Mouse (Mus musculus): ENCODE results near the gene Fzr1. TPM values are rescaled to one million over a fixed set of nuclear protein-coding genes. Genes with fewer than 3 reads are reported as not detected.

The Fzr1 gene
- polyA plus RNA-seq, 1 experiment, result 75.8 TPM

DNA sequence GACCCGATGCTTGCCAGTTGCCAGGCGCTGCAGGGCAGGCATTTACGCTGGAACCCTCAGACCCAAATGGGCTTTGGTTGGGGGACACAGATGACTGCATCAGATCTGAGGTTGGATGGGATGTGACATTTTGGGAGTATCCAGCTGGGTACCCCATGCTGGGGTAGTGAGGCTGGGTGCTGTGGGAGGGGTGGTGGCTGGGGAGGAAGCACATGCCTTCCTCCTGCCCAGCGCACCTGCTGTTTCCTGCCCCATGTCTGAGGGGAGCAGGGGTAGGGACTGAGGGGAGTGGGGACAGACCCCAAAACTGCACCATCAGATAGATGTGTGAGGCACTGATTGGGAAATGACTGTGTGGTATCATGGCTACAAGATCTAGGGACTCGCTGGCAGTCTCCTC is 18.4 kb upstream of the Fzr1 start:
- 60% methylated on average over 5 of the region's 5 CpGs for WGBS
- TF ChIP-seq POLR2A (IDR thresholded peaks at IDR 0.05; ENCODE audit: borderline replicate concordance, insufficient read depth, low read length), result no peak
- TF ChIP-seq CTCF (IDR thresholded peaks at IDR 0.05; ENCODE audit: borderline replicate concordance, insufficient read depth, low read depth, low read length), result no peak
- peak in 1 of 2 experiments; percentile 45 for DNase-seq

DNA sequence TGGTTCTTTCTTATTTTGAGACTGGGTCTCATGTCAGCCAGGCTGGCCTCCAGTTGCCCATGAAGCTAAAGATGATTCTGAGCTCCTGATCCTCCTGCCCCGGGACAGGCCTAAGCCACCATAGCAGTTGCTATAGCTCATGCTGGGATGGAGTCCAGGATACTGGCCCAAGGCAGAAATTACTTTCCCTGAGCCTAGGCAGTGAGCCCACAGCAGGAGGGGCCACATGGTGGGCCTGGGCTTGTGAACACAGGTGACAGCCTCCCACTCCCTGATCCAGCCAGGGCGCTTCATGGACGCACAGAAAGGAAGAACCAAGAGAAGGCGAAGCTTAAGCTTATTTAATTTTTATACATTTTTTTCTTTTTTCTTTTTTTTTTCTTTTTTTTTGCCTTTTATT is 17.5 kb upstream of the Fzr1 start:
- TF ChIP-seq CTCF (IDR thresholded peaks at IDR 0.05; ENCODE audit: borderline replicate concordance, insufficient read depth, low read depth, low read length) (no peak), POLR2A (IDR thresholded peaks at IDR 0.05; ENCODE audit: borderline replicate concordance, insufficient read depth, low read length) (no peak)
- Histone ChIP-seq H3K4me3 (replicated peaks; ENCODE audit: insufficient read depth, low read depth, low read length) (no peak overlapping the region), H3K4me1 (ENCODE audit: control insufficient read depth, insufficient read depth, low read length) (peaks cover 51% of the 10 kb centered on the region), H3K27ac (ENCODE audit: insufficient read depth, low read length) (no peak overlapping the region), H3K27me3 (ENCODE audit: control insufficient read depth, insufficient read depth, low read length) (no peaks in the 10 kb centered on the region)
- WGBS, result 34% methylated on average over 4 of the region's 4 CpGs
- peak in 1 of 2 experiments; percentile 50 for DNase-seq

More for the DNA sequence above, 18.4 kb upstream of the Fzr1 start:
- H3K27ac ChIP-seq (ENCODE audit: insufficient read depth, low read length), result no peak overlapping the region
- H3K4me1 ChIP-seq (ENCODE audit: control insufficient read depth, insufficient read depth, low read length), result peaks cover 60% of the 10 kb centered on the region
- H3K27me3 ChIP-seq (ENCODE audit: control insufficient read depth, insufficient read depth, low read length), result no peaks in the 10 kb centered on the region
- no peak overlapping the region for H3K4me3 ChIP-seq (replicated peaks; ENCODE audit: insufficient read depth, low read depth, low read length)

DNA sequence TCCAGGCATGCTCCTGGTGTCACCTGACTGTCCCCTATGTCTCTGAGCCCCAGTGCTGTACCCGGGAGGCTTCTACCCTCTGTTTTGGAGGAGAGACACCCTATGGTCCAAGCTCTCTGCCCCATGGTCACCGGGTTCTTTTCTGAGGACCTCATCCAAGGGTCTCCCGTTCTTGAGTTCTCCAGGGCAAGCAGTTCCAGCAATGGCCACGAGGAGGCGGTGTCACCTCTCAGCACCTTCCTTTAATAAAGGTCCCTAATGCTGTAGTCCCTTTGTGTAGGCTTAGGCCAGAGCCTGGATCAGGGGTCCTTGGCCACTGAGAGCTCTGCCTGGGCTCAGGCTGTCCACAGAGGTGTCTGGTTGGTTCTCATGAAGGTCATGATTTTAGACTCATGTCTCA is 16.8 kb upstream of the Fzr1 start:
- DNase-seq, result peak; percentile 61 to 79

DNA sequence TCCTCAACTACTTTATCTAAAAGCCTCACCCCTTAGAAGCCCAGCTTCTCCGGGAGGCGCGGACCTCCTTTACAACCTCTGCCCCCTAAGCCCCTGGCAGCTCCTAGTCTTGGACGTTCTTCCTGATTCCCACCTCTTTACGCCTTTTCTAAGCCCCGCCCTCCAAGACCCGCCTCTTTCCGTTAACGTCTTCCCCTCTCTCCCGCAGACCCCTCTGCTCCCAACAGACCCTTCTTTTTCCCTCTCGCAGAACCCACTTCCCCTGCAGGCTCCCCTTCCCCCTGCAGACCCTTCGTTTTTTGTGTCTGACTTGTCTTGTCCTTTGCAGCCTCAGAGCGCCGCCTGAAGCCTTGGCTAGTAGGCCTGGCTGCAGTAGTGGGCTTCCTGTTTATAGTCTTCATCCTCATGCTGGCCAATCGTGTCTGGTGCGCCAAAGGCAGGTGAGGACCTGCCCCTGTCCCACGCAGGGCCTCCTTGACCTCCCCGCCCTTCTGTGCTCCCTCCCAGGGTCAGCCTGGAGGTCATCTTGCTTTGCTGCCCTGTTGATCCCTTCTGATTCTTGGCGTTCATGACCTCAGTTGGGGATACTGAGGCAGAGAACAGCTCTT is 15.2 kb upstream of the Fzr1 start:
- no peaks in the 10 kb centered on the region for H3K27me3 ChIP-seq (ENCODE audit: control insufficient read depth, insufficient read depth, low read length)
- H3K4me3 ChIP-seq (replicated peaks; ENCODE audit: insufficient read depth, low read depth, low read length), result no peak overlapping the region
- TF ChIP-seq POLR2A (IDR thresholded peaks at IDR 0.05; ENCODE audit: borderline replicate concordance, insufficient read depth, low read length) (no peak), CTCF (IDR thresholded peaks at IDR 0.05; ENCODE audit: borderline replicate concordance, insufficient read depth, low read depth, low read length) (no peak)
- peaks cover 34% of the 10 kb centered on the region for H3K4me1 ChIP-seq (ENCODE audit: control insufficient read depth, insufficient read depth, low read length)
- 16% methylated on average over 19 of the region's 19 CpGs for WGBS
- no peak for DNase-seq
- no peak overlapping the region for H3K27ac ChIP-seq (ENCODE audit: insufficient read depth, low read length)

More for the DNA sequence above, 16.8 kb upstream of the Fzr1 start:
- Histone ChIP-seq H3K4me1 (ENCODE audit: control insufficient read depth, insufficient read depth, low read length) (peaks cover 46% of the 10 kb centered on the region), H3K27me3 (ENCODE audit: control insufficient read depth, insufficient read depth, low read length) (no peaks in the 10 kb centered on the region), H3K27ac (ENCODE audit: insufficient read depth, low read length) (no peak overlapping the region), H3K4me3 (replicated peaks; ENCODE audit: insufficient read depth, low read depth, low read length) (no peak overlapping the region)
- WGBS, result 9% methylated on average over 5 of the region's 5 CpGs
- TF ChIP-seq POLR2A (IDR thresholded peaks at IDR 0.05; ENCODE audit: borderline replicate concordance, insufficient read depth, low read length) (no peak), CTCF (IDR thresholded peaks at IDR 0.05; ENCODE audit: borderline replicate concordance, insufficient read depth, low read depth, low read length) (peak; percentile 93)

DNA sequence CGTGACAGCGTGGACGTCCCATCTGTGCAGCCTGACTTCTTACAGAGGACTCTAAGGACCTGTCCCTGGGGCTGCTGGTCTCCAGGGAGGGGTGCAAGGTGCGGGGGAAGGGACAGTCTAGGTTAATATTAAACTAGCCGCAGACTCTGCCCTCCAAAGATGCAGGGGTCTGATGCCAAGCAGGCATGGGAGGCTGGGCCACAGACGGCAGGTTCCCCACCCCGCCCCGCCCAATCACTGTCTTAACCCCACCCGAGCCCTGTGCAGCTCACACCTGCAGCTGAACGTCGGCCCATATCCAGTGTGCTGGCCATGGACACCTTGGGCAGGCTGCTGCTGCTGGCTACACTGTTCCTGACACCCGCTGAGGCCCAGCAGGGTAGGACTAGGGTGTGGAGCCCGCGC is 14.5 kb upstream of the Fzr1 start, which contains the start of gene Smim24:
Gene Smim24 (plus strand): TSS at position 271 of the 405 bp plus-strand sequence.
- Histone ChIP-seq H3K27ac (ENCODE audit: insufficient read depth, low read length) (no peak within 1 kb of the TSS), H3K27me3 (ENCODE audit: control insufficient read depth, insufficient read depth, low read length) (no peaks in the 10 kb centered on the region), H3K4me1 (ENCODE audit: control insufficient read depth, insufficient read depth, low read length) (peaks cover 28% of the 10 kb centered on the region), H3K4me3 (replicated peaks; ENCODE audit: insufficient read depth, low read depth, low read length) (no peak within 1 kb of the TSS)
- TF ChIP-seq POLR2A (IDR thresholded peaks at IDR 0.05; ENCODE audit: borderline replicate concordance, insufficient read depth, low read length) (no peak), CTCF (IDR thresholded peaks at IDR 0.05; ENCODE audit: borderline replicate concordance, insufficient read depth, low read depth, low read length) (no peak)
- no peak for DNase-seq
- 44% methylated on average over 14 of the region's 14 CpGs for WGBS

DNA sequence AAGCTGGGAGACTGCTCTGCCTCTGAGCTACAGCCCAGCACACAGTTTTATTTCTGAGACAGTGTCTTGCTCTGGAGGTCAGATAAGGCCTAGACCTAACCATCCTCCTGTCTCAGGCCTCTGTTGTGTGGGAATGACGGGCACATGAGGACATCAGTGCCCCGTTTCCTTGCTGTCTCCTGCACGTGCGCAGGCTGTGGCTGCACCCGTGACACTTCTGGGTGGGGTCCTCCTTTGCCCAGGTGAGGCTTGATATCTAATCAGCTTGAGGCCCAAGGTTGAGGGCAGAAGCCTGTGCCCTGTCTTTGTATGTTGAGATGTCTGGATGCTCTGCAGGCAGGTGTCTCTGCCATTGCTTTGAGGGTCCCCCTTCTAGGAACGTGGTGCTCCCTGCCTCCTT is 14.0 kb upstream of the Fzr1 start:
- no peak for DNase-seq
- WGBS, result 77% methylated on average over 6 of the region's 6 CpGs
- no peak overlapping the region for H3K27ac ChIP-seq (ENCODE audit: insufficient read depth, low read length)
- peaks cover 27% of the 10 kb centered on the region for H3K4me1 ChIP-seq (ENCODE audit: control insufficient read depth, insufficient read depth, low read length)
- no peak overlapping the region for H3K4me3 ChIP-seq (replicated peaks; ENCODE audit: insufficient read depth, low read depth, low read length)
- H3K27me3 ChIP-seq (ENCODE audit: control insufficient read depth, insufficient read depth, low read length), result no peaks in the 10 kb centered on the region
- TF ChIP-seq CTCF (IDR thresholded peaks at IDR 0.05; ENCODE audit: borderline replicate concordance, insufficient read depth, low read depth, low read length) (no peak), POLR2A (IDR thresholded peaks at IDR 0.05; ENCODE audit: borderline replicate concordance, insufficient read depth, low read length) (no peak)

DNA sequence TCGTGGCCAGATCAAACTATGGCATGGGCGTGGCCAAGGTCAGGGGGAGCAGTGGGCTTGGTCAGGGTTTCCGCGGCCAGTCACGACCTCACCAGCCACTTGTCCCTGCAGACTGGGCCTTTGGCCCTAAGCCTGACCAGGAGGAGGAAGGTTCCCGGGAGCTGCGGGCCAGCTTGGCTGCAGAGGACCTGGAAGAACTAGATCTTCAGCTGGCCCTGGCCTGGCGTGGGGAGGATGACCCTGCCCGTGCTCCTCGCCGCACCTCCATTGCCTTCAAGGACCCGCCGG is 12.3 kb upstream of the Fzr1 start:
- Histone ChIP-seq H3K27me3 (ENCODE audit: control insufficient read depth, insufficient read depth, low read length) (no peaks in the 10 kb centered on the region), H3K4me3 (replicated peaks; ENCODE audit: insufficient read depth, low read depth, low read length) (no peak overlapping the region), H3K4me1 (ENCODE audit: control insufficient read depth, insufficient read depth, low read length) (peaks cover 17% of the 10 kb centered on the region), H3K27ac (ENCODE audit: insufficient read depth, low read length) (no peak overlapping the region)
- DNase-seq, result peak in 1 of 2 experiments; percentile 40
- 78% methylated on average over 13 of the region's 13 CpGs for whole genome bisulfite sequencing
- TF ChIP-seq CTCF (IDR thresholded peaks at IDR 0.05; ENCODE audit: borderline replicate concordance, insufficient read depth, low read depth, low read length) (no peak), POLR2A (IDR thresholded peaks at IDR 0.05; ENCODE audit: borderline replicate concordance, insufficient read depth, low read length) (no peak)

DNA sequence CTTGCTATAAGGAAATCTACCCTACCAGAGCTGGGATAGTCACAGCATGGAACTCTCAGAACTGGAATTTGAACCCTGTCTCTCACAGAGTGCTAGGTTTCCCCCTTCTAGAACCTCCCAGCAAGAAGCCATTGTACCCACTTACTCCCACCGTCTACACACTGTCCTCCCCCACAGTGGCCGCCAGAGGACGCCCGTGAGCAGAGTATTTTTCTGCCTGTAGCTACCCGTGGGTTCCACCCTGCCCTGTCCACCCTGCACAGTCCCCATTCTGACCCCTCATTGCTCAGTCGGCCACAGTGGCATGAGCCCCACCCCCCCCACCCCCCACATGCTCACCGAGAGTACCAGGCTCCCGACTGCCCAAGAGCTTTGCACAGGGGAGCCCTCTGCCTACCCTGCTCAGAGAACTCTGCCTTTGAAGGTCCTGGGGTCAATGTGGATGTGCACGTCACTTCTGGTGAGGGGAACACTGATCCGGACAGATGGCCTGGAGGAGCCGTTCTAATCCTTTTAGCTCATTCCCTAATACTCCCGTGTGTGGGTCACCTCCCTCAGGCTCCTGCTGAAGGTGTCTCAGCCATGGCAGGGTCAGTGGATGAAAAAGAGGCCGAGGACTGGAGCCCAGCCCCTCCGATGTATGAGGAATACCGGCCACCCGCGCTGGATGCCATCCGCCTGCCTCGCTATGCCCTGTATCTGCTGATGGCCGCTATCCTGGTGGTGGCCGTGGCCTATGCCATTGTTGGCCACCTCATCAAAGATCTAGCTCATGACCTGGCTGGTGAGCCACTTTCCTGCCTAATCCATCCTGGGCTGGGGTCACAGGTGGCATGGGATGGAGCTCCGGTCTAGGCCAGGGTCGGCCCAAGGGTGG is 11.7 kb upstream of the Fzr1 start:
- Histone ChIP-seq H3K4me1 (ENCODE audit: control insufficient read depth, insufficient read depth, low read length) (peaks cover 19% of the 10 kb centered on the region), H3K27ac (ENCODE audit: insufficient read depth, low read length) (no peak overlapping the region), H3K27me3 (ENCODE audit: control insufficient read depth, insufficient read depth, low read length) (no peaks in the 10 kb centered on the region), H3K4me3 (replicated peaks; ENCODE audit: insufficient read depth, low read depth, low read length) (no peak overlapping the region)
- peak; percentile 71 to 84 for DNase-seq
- WGBS, result 44% methylated on average over 23 of the region's 23 CpGs
- TF ChIP-seq CTCF (IDR thresholded peaks at IDR 0.05; ENCODE audit: borderline replicate concordance, insufficient read depth, low read depth, low read length) (peak; percentile 96), POLR2A (IDR thresholded peaks at IDR 0.05; ENCODE audit: borderline replicate concordance, insufficient read depth, low read length) (no peak)

Data from cerebellum, adult 2 months (tissue).